Mouse (Mus musculus): ENCODE measurements around the gene Gm29609. TPM values are rescaled to one million over a fixed set of nuclear protein-coding genes. Genes with fewer than 3 reads are reported as not detected.

Gm29609 gene
- polyA plus RNA-seq, 1 experiment from 2014 or later: 2.1 TPM

GRCm38 (mm10) chr5:31195671-31196070 is 16.0 kb upstream of the Gm29609 start:
- no peak overlapping the region for H3K27ac ChIP-seq
- peaks cover 58% of the 10 kb centered on the region for H3K36me3 ChIP-seq
- peaks cover 23% of the 10 kb centered on the region for H3K4me1 ChIP-seq (replicated peaks)
- no peaks in the 10 kb centered on the region for H3K27me3 ChIP-seq (replicated peaks)
- H3K9me3 ChIP-seq: 0 out of 2 replicates have a peak, but pooled peaks cover 4% of the 10 kb centered on the region
- no peak overlapping the region for H3K4me3 ChIP-seq (replicated peaks)
- no peak overlapping the region for H3K4me2 ChIP-seq (replicated peaks)
- H3K9ac ChIP-seq: no peak overlapping the region
- no peak for ATAC-seq
- 88% methylated on average over 4 of the region's 4 CpGs for WGBS

GRCm38 (mm10) chr5:31194486-31195485 is 15.1 kb upstream of the Gm29609 start:
- H3K4me3 ChIP-seq (replicated peaks): peak overlapping the region; percentile 67; the same call in 1 of the 2 replicates
- H3K9me3 ChIP-seq: no peaks in the 10 kb centered on the region
- H3K27me3 ChIP-seq (replicated peaks): no peaks in the 10 kb centered on the region
- peaks cover 17% of the 10 kb centered on the region; the same call in 1 of the 2 replicates for H3K4me1 ChIP-seq (replicated peaks)
- no peak overlapping the region for H3K9ac ChIP-seq
- peaks cover 54% of the 10 kb centered on the region for H3K36me3 ChIP-seq
- H3K4me2 ChIP-seq (replicated peaks): peak overlapping the region; percentile 80; the same call in 1 of the 2 replicates
- 89% methylated on average over 16 of the region's 16 CpGs for WGBS
- ATAC-seq: no peak
- H3K27ac ChIP-seq: no peak overlapping the region

GRCm38 (mm10) chr5:31193631-31194281 is 14.0 kb upstream of the Gm29609 start:
- Histone ChIP-seq H3K4me3 (replicated peaks) (peak overlapping the region; percentile 67), H3K4me1 (replicated peaks) (peaks cover 17% of the 10 kb centered on the region; the same call in 1 of the 2 replicates), H3K36me3 (peaks cover 51% of the 10 kb centered on the region), H3K27ac (peak overlapping the region; percentile 81), H3K27me3 (replicated peaks) (no peaks in the 10 kb centered on the region), H3K9me3 (no peaks in the 10 kb centered on the region), H3K4me2 (replicated peaks) (peak overlapping the region; percentile 80), H3K9ac (peak overlapping the region; percentile 93)
- ATAC-seq: no peak
- 10% methylated on average over 25 of the region's 25 CpGs for WGBS

GRCm38 (mm10) chr5:31192939-31193630 is 13.4 kb upstream of the Gm29609 start, which contains the start of the genes Snx17 and Eif2b4:
Gene Snx17 (plus strand): TSS chr5:31193227.
Gene Eif2b4 (minus strand): TSS chr5:31193430.
- peak within 1 kb of the TSS; percentile 80 for H3K4me2 ChIP-seq (replicated peaks)
- H3K27ac ChIP-seq: peak within 1 kb of the TSS; percentile 87
- peaks cover 17% of the 10 kb centered on the region; the same call in 1 of the 2 replicates for H3K4me1 ChIP-seq (replicated peaks)
- peak within 1 kb of the TSS; percentile 93 for H3K9ac ChIP-seq
- peak; percentile 98 for ATAC-seq
- WGBS: under 1% methylated on average over 48 of the region's 48 CpGs
- H3K36me3 ChIP-seq: peaks cover 50% of the 10 kb centered on the region
- H3K27me3 ChIP-seq (replicated peaks): no peaks in the 10 kb centered on the region
- H3K4me3 ChIP-seq (replicated peaks): peak within 1 kb of the TSS; percentile 67
- no peaks in the 10 kb centered on the region for H3K9me3 ChIP-seq

- Histone ChIP-seq H3K4me3 (replicated peaks) (peak overlapping the region; percentile 67), H3K9ac (peak overlapping the region; percentile 93), H3K36me3 (peaks cover 49% of the 10 kb centered on the region), H3K9me3 (no peaks in the 10 kb centered on the region), H3K4me2 (replicated peaks) (peak overlapping the region; percentile 80), H3K27me3 (replicated peaks) (no peaks in the 10 kb centered on the region), H3K27ac (peak overlapping the region; percentile 87), H3K4me1 (replicated peaks) (peaks cover 17% of the 10 kb centered on the region; the same call in 1 of the 2 replicates)
- WGBS: 11% methylated on average over 42 of the region's 42 CpGs
- peak; percentile 81 for ATAC-seq
Measured at GRCm38 (mm10) chr5:31192045-31192938, 12.6 kb upstream of the Gm29609 start.

GRCm38 (mm10) chr5:31190201-31190600 is 10.5 kb upstream of the Gm29609 start:
- Histone ChIP-seq H3K27me3 (replicated peaks) (no peaks in the 10 kb centered on the region), H3K9ac (no peak overlapping the region), H3K4me3 (replicated peaks) (no peak overlapping the region), H3K27ac (no peak overlapping the region), H3K4me1 (replicated peaks) (peaks cover 17% of the 10 kb centered on the region; the same call in 1 of the 2 replicates), H3K9me3 (no peaks in the 10 kb centered on the region), H3K4me2 (replicated peaks) (no peak overlapping the region), H3K36me3 (peaks cover 34% of the 10 kb centered on the region)
- no peak for ATAC-seq
- 88% methylated on average over 9 of the region's 9 CpGs for WGBS

- Histone ChIP-seq H3K9me3 (no peaks in the 10 kb centered on the region), H3K36me3 (peaks cover 33% of the 10 kb centered on the region), H3K9ac (no peak overlapping the region), H3K4me2 (replicated peaks) (no peak overlapping the region), H3K27me3 (replicated peaks) (no peaks in the 10 kb centered on the region), H3K4me1 (replicated peaks) (peaks cover 10% of the 10 kb centered on the region; the same call in 1 of the 2 replicates), H3K4me3 (replicated peaks) (no peak overlapping the region), H3K27ac (no peak overlapping the region)
- 75% methylated on average over 4 of the region's 4 CpGs for WGBS
- no peak for ATAC-seq
Measured at GRCm38 (mm10) chr5:31188223-31188840, 8.6 kb upstream of the Gm29609 start.

GRCm38 (mm10) chr5:31183678-31184077 is 4.0 kb upstream of the Gm29609 start:
- H3K36me3 ChIP-seq: peaks cover 16% of the 10 kb centered on the region
- no peak overlapping the region for H3K4me2 ChIP-seq (replicated peaks)
- H3K27ac ChIP-seq: no peak overlapping the region
- no peak overlapping the region for H3K4me3 ChIP-seq (replicated peaks)
- H3K9me3 ChIP-seq: no peaks in the 10 kb centered on the region
- no peaks in the 10 kb centered on the region for H3K27me3 ChIP-seq (replicated peaks)
- H3K9ac ChIP-seq: no peak overlapping the region
- no peaks in the 10 kb centered on the region for H3K4me1 ChIP-seq (replicated peaks)
- ATAC-seq: no peak
- WGBS: 60% methylated on average over 4 of the region's 4 CpGs

- H3K9me3 ChIP-seq: no peaks in the 10 kb centered on the region
- no peak for ATAC-seq
- no peaks in the 10 kb centered on the region for H3K36me3 ChIP-seq
- no peak overlapping the region for H3K9ac ChIP-seq
- no peak overlapping the region for H3K4me3 ChIP-seq (replicated peaks)
- WGBS: 86% methylated on average over 9 of the region's 9 CpGs
- no peaks in the 10 kb centered on the region for H3K27me3 ChIP-seq (replicated peaks)
- H3K27ac ChIP-seq: no peak overlapping the region
- no peak overlapping the region for H3K4me2 ChIP-seq (replicated peaks)
- no peaks in the 10 kb centered on the region for H3K4me1 ChIP-seq (replicated peaks)
Measured at GRCm38 (mm10) chr5:31181183-31181770, 1.6 kb upstream of the Gm29609 start.

GRCm38 (mm10) chr5:31179301-31179765 is 378 bp downstream of the Gm29609 start:
- H3K9ac ChIP-seq: peak overlapping the region; percentile 70
- H3K9me3 ChIP-seq: no peaks in the 10 kb centered on the region
- peak overlapping the region; percentile 81 for H3K4me2 ChIP-seq (replicated peaks)
- peak; percentile 79 for ATAC-seq
- H3K27me3 ChIP-seq (replicated peaks): no peaks in the 10 kb centered on the region
- WGBS: 0% methylated on average over 25 of the region's 25 CpGs
- H3K4me1 ChIP-seq (replicated peaks): no peaks in the 10 kb centered on the region
- H3K27ac ChIP-seq: peak overlapping the region; percentile 100
- no peaks in the 10 kb centered on the region for H3K36me3 ChIP-seq
- peak overlapping the region; percentile 79 for H3K4me3 ChIP-seq (replicated peaks)

Measured in intestine, embryonic 15.5 days (tissue).